Mouse (Mus musculus) midbrain, embryonic 11.5 days (tissue): ENCODE data around the gene Gm4985. TPM values are rescaled to one million over a fixed set of nuclear protein-coding genes. Genes with fewer than 3 reads are reported as not detected.
"Not testable (repeated sequence)": the region's sequence is repeated elsewhere in the genome, so short reads cannot be mapped to it uniquely, and the experiment has no call there.

ENCODE experiments used
- ATAC-seq: fragments of 200-750 bp; cut with Nextera tagmentation; 2 replicates; pipeline ENCODE4 v1.8.0; 2017; ENCODE audit warnings: moderate TSS enrichment, moderate library complexity; ENCODE audit not compliant: low FRiP score
- DNase-seq: peaks from one replicate; pipeline ENCODE4 v3.0.0; 2015; ENCODE audit warnings: low spot score; ENCODE audit errors: missing footprints
- H3K27ac ChIP-seq: fragments of 300-500 bp; sonication (generic); 2 replicates; pipeline ENCODE4 v1.5.1; 2014; ENCODE audit warnings: low read depth, low read length
- H3K27me3 ChIP-seq: fragments of 300-500 bp; sonication (generic); 2 replicates; pipeline ENCODE4 v1.6.1; 2014; ENCODE audit warnings: mild to moderate bottlenecking, low read length, moderate library complexity, mixed read lengths; ENCODE audit not compliant: control insufficient read depth, insufficient read depth
- H3K36me3 ChIP-seq: fragments of 300-500 bp; sonication (generic); 2 replicates; pipeline ENCODE4 v1.6.1; 2014; ENCODE audit warnings: mild to moderate bottlenecking, low read length, moderate library complexity, mixed read lengths; ENCODE audit not compliant: control insufficient read depth, insufficient read depth
- H3K4me1 ChIP-seq: fragments of 300-500 bp; sonication (generic); 2 replicates; pipeline ENCODE4 v1.6.1; 2014; ENCODE audit warnings: low read length; ENCODE audit not compliant: control insufficient read depth, insufficient read depth
- H3K4me2 ChIP-seq: fragments of 300-500 bp; sonication (generic); 2 replicates; pipeline ENCODE4 v1.6.1; 2014; ENCODE audit warnings: mild to moderate bottlenecking, moderate library complexity
- H3K4me3 ChIP-seq: fragments of 300-500 bp; sonication (generic); 2 replicates; pipeline ENCODE4 v1.5.1; 2014; ENCODE audit warnings: low read depth, low read length
- H3K9ac ChIP-seq: fragments of 300-500 bp; sonication (generic); 2 replicates; pipeline ENCODE4 v1.6.1; 2014; ENCODE audit warnings: low read length
- H3K9me3 ChIP-seq: fragments of 300-500 bp; sonication (generic); 2 replicates; pipeline ENCODE4 v1.6.1; 2016; ENCODE audit warnings: low read length; ENCODE audit not compliant: control insufficient read depth
- WGBS: fragments of 180-500 bp; shearing (Covaris S2); extraction: QIAGEN DNeasy Blood & Tissue Kit; methylation state at CpG from one replicate; pipeline ENCODE4 v1.1.7; 2014; 5-methylcytosine and 5-hydroxymethylcytosine counted together
- microRNA-seq: library from miRNA; unstranded; fragments of <30 nt; microRNA quantifications from one replicate; pipeline ENCODE4, GENCODE M21; 2017
- polyA plus RNA-seq: library from polyadenylated mRNA; unstranded; fragments of >200 nt; fragmentation: Nextera tagmentation; extraction: Ambion mirVana; gene quantifications from 2 replicates; pipeline ENCODE4 v1.2.1, GENCODE M21; 2014

Gm4985 gene
- not detected in 2 replicates for polyA plus RNA-seq

- H3K27me3 ChIP-seq, H3K36me3 ChIP-seq, ATAC-seq, H3K9me3 ChIP-seq, H3K27ac ChIP-seq, H3K9ac ChIP-seq, H3K4me1 ChIP-seq, DNase-seq, H3K4me3 ChIP-seq, H3K4me2 ChIP-seq: not testable (repeated sequence)
- WGBS, result 80% methylated on average over 8 of the region's 8 CpGs
Observed at GRCm38 (mm10) chrX:23958834-23959233, at the start of gene Gm4985. Gm4985 (minus strand) TSS chrX:23958934.

GRCm38 (mm10) chrX:23954161-23954560 is 4.6 kb downstream of the Gm4985 start:
- no peak overlapping the region for H3K27ac ChIP-seq
- H3K4me2 ChIP-seq, result no peak overlapping the region
- H3K4me3 ChIP-seq, result no peak overlapping the region
- H3K4me1 ChIP-seq, result no peaks in the 10 kb centered on the region
- no peaks in the 10 kb centered on the region for H3K27me3 ChIP-seq
- H3K9ac ChIP-seq, result no peak overlapping the region
- DNase-seq (no peak), ATAC-seq (no peak)
- no peaks in the 10 kb centered on the region for H3K36me3 ChIP-seq
- no peaks in the 10 kb centered on the region for H3K9me3 ChIP-seq
- 56% methylated on average over 2 of the region's 2 CpGs for WGBS

Small RNA genes within 50 kb of the gene (microRNA-seq; reads per million reads assigned to microRNA genes)
- gene Gm25299, result not detected

Other genes starting within 250 kb of the Gm4985 start
- gene Gm4907, start 76.4 kb downstream of the Gm4985 start, polyA plus RNA-seq, result not detected in 2 replicates